Mouse (Mus musculus) stomach, embryonic 15.5 days (tissue): ENCODE measurements at regions not wholly inside any gene's neighbourhood (a gene's known extent, or its start where the extent isn't known, plus 50 kb on each side); places are given as distances from the start of the nearest gene placed in this dataset.
A peak's percentile ranks its signal among the peaks of the same experiment; 100 is the strongest.

ENCODE experiments used
- ATAC-seq: fragments of 200-750 bp; cut with Nextera tagmentation; 2 replicates; pipeline ENCODE4 v1.8.0; 2017; ENCODE audit warnings: low read depth, moderate number of reproducible peaks, moderate TSS enrichment; ENCODE audit not compliant: insufficient read depth, low FRiP score
- H3K27ac ChIP-seq: fragments of 300-500 bp; sonication (generic); 2 replicates; pipeline ENCODE4 v1.5.1; 2015; ENCODE audit warnings: mild to moderate bottlenecking, inconsistent platforms
- H3K27me3 ChIP-seq: fragments of 300-500 bp; sonication (generic); replicated peaks from 2 replicates; pipeline ENCODE4 v1.6.1; 2015; ENCODE audit warnings: inconsistent platforms
- H3K36me3 ChIP-seq: fragments of 300-500 bp; sonication (generic); 2 replicates; pipeline ENCODE4 v1.6.1; 2015; ENCODE audit warnings: inconsistent platforms
- H3K4me1 ChIP-seq: fragments of 300-500 bp; sonication (generic); 2 replicates; pipeline ENCODE4 v1.6.1; 2015; ENCODE audit warnings: inconsistent platforms
- H3K4me2 ChIP-seq: fragments of 300-500 bp; sonication (generic); 2 replicates; pipeline ENCODE4 v1.6.1; 2015; ENCODE audit warnings: mild to moderate bottlenecking, inconsistent platforms
- H3K4me3 ChIP-seq: fragments of 300-500 bp; sonication (generic); replicated peaks from 2 replicates; pipeline ENCODE4 v1.5.1; 2015; ENCODE audit warnings: inconsistent platforms
- H3K9ac ChIP-seq: fragments of 300-500 bp; sonication (generic); 2 replicates; pipeline ENCODE4 v1.6.1; 2015; ENCODE audit warnings: inconsistent platforms
- H3K9me3 ChIP-seq: fragments of 300-500 bp; sonication (generic); 2 replicates; pipeline ENCODE4 v1.6.1; 2016; ENCODE audit warnings: inconsistent platforms
- WGBS: fragments of 180-500 bp; shearing (Covaris S2); methylation state at CpG from one replicate; pipeline ENCODE4 v1.1.7; 2015; 5-methylcytosine and 5-hydroxymethylcytosine counted together

- H3K9me3 ChIP-seq: no peaks in the 10 kb centered on the region
- H3K4me1 ChIP-seq: no peaks in the 10 kb centered on the region
- no peak for ATAC-seq
Observed at GRCm38 (mm10) chr3:66550920-66551319, 254.3 kb upstream of the Veph1 start.

GRCm38 (mm10) chr3:66546576-66546975 lies 249.9 kb upstream of the Veph1 start:
- WGBS: 70% methylated on average over 4 of the region's 4 CpGs
- no peaks in the 10 kb centered on the region for H3K9me3 ChIP-seq
- H3K27ac ChIP-seq: no peak overlapping the region
- H3K9ac ChIP-seq: no peak overlapping the region
- H3K27me3 ChIP-seq: no peaks in the 10 kb centered on the region
- H3K36me3 ChIP-seq: no peaks in the 10 kb centered on the region
- H3K4me3 ChIP-seq: no peak overlapping the region
- no peaks in the 10 kb centered on the region for H3K4me1 ChIP-seq
- no peak for ATAC-seq
- H3K4me2 ChIP-seq: no peak overlapping the region

More at GRCm38 (mm10) chr3:66550920-66551319, 254.3 kb upstream of the Veph1 start:
- no peak overlapping the region for H3K4me3 ChIP-seq
- no peaks in the 10 kb centered on the region for H3K36me3 ChIP-seq
- H3K9ac ChIP-seq: no peak overlapping the region
- no peak overlapping the region for H3K27ac ChIP-seq
- H3K4me2 ChIP-seq: no peak overlapping the region
- no peaks in the 10 kb centered on the region for H3K27me3 ChIP-seq

GRCm38 (mm10) chr3:66544139-66544933 lies 247.7 kb upstream of the Veph1 start:
- no peak for ATAC-seq
- Histone ChIP-seq H3K27ac (no peak overlapping the region), H3K4me1 (no peaks in the 10 kb centered on the region)

GRCm38 (mm10) chr3:66542865-66543264 lies 246.2 kb upstream of the Veph1 start:
- Histone ChIP-seq H3K36me3 (no peaks in the 10 kb centered on the region), H3K9me3 (no peaks in the 10 kb centered on the region), H3K27me3 (no peaks in the 10 kb centered on the region), H3K4me2 (no peak overlapping the region), H3K4me1 (no peaks in the 10 kb centered on the region), H3K4me3 (no peak overlapping the region), H3K9ac (no peak overlapping the region), H3K27ac (no peak overlapping the region)
- 70% methylated on average over 3 of the region's 3 CpGs for WGBS
- no peak for ATAC-seq

More at GRCm38 (mm10) chr3:66544139-66544933, 247.7 kb upstream of the Veph1 start:
- Histone ChIP-seq H3K4me2 (no peak overlapping the region), H3K9ac (no peak overlapping the region), H3K4me3 (no peak overlapping the region), H3K36me3 (no peaks in the 10 kb centered on the region), H3K27me3 (no peaks in the 10 kb centered on the region), H3K9me3 (no peaks in the 10 kb centered on the region)
- WGBS: 69% methylated on average over 5 of the region's 5 CpGs

- WGBS: 73% methylated on average over 7 of the region's 7 CpGs
Observed at GRCm38 (mm10) chr3:66537913-66538312, 241.3 kb upstream of the Veph1 start.

GRCm38 (mm10) chr3:66537106-66537893 lies 240.7 kb upstream of the Veph1 start:
- no peak overlapping the region for H3K9ac ChIP-seq
- no peak overlapping the region for H3K27ac ChIP-seq
- no peaks in the 10 kb centered on the region for H3K4me1 ChIP-seq
- H3K36me3 ChIP-seq: no peaks in the 10 kb centered on the region
- ATAC-seq: no peak
- H3K4me2 ChIP-seq: no peak overlapping the region
- H3K27me3 ChIP-seq: no peaks in the 10 kb centered on the region
- 58% methylated on average over 3 of the region's 3 CpGs for WGBS
- no peaks in the 10 kb centered on the region for H3K9me3 ChIP-seq
- no peak overlapping the region for H3K4me3 ChIP-seq

More at GRCm38 (mm10) chr3:66537913-66538312, 241.3 kb upstream of the Veph1 start:
- H3K27ac ChIP-seq: no peak overlapping the region
- no peaks in the 10 kb centered on the region for H3K4me1 ChIP-seq
- H3K9me3 ChIP-seq: no peaks in the 10 kb centered on the region
- H3K27me3 ChIP-seq: no peaks in the 10 kb centered on the region
- H3K4me3 ChIP-seq: no peak overlapping the region
- no peak for ATAC-seq
- H3K4me2 ChIP-seq: no peak overlapping the region
- no peaks in the 10 kb centered on the region for H3K36me3 ChIP-seq
- H3K9ac ChIP-seq: no peak overlapping the region

GRCm38 (mm10) chr3:66536673-66537072 lies 240.0 kb upstream of the Veph1 start:
- Histone ChIP-seq H3K4me2 (no peak overlapping the region), H3K9me3 (no peaks in the 10 kb centered on the region), H3K36me3 (no peaks in the 10 kb centered on the region), H3K27me3 (no peaks in the 10 kb centered on the region), H3K9ac (no peak overlapping the region), H3K27ac (no peak overlapping the region), H3K4me1 (no peaks in the 10 kb centered on the region), H3K4me3 (no peak overlapping the region)
- 89% methylated on average over 11 of the region's 11 CpGs for WGBS
- no peak for ATAC-seq

- 55% methylated on average over 8 of the region's 8 CpGs for WGBS
- Histone ChIP-seq H3K9ac (no peak overlapping the region), H3K27me3 (no peaks in the 10 kb centered on the region), H3K4me2 (no peak overlapping the region), H3K4me3 (no peak overlapping the region), H3K9me3 (no peaks in the 10 kb centered on the region), H3K36me3 (no peaks in the 10 kb centered on the region), H3K27ac (no peak overlapping the region), H3K4me1 (no peaks in the 10 kb centered on the region)
- no peak for ATAC-seq
Observed at GRCm38 (mm10) chr3:66535786-66536529, 239.3 kb upstream of the Veph1 start.

- no peak overlapping the region for H3K4me2 ChIP-seq
- H3K27me3 ChIP-seq: no peaks in the 10 kb centered on the region
- no peak overlapping the region for H3K27ac ChIP-seq
- peak; percentile 75; the same call in 1 of the 2 replicates for ATAC-seq
- H3K9me3 ChIP-seq: no peaks in the 10 kb centered on the region
- H3K36me3 ChIP-seq: no peaks in the 10 kb centered on the region
- H3K9ac ChIP-seq: no peak overlapping the region
- 54% methylated on average over 1 of the region's 1 CpGs for WGBS
- no peaks in the 10 kb centered on the region for H3K4me1 ChIP-seq
- H3K4me3 ChIP-seq: no peak overlapping the region
Observed at GRCm38 (mm10) chr3:66519925-66520324, 223.3 kb upstream of the Veph1 start.

- Histone ChIP-seq H3K27ac (no peak overlapping the region), H3K9ac (no peak overlapping the region), H3K9me3 (no peaks in the 10 kb centered on the region), H3K4me3 (no peak overlapping the region), H3K4me2 (no peak overlapping the region), H3K4me1 (no peaks in the 10 kb centered on the region), H3K27me3 (no peaks in the 10 kb centered on the region), H3K36me3 (no peaks in the 10 kb centered on the region)
- WGBS: 23% methylated on average over 2 of the region's 2 CpGs
- no peak for ATAC-seq
Observed at GRCm38 (mm10) chr3:66518289-66518688, 221.7 kb upstream of the Veph1 start.

- 61% methylated on average over 6 of the region's 6 CpGs for WGBS
- Histone ChIP-seq H3K9ac (no peak overlapping the region), H3K36me3 (no peaks in the 10 kb centered on the region), H3K9me3 (no peaks in the 10 kb centered on the region), H3K4me2 (no peak overlapping the region), H3K4me1 (no peaks in the 10 kb centered on the region), H3K4me3 (no peak overlapping the region), H3K27me3 (no peaks in the 10 kb centered on the region), H3K27ac (no peak overlapping the region)
- ATAC-seq: no peak
Observed at GRCm38 (mm10) chr3:66515773-66516406, 219.3 kb upstream of the Veph1 start.
